Mouse (Mus musculus): ENCODE measurements around the gene Zfp384.

- TF ChIP-seq CTCF (IDR thresholded peaks at IDR 0.05; ENCODE audit: low read depth) (no peak), EP300 (IDR thresholded peaks at IDR 0.05; ENCODE audit: low read depth) (no peak)
Observed at GRCm38 (mm10) chr6:125003706-125004105, 5.2 kb upstream of the Zfp384 start.

Data from heart, postnatal 0 days (tissue).